Mouse (Mus musculus): Measurements from ENCODE around the gene Tnik. TPM values are rescaled to one million over a fixed set of nuclear protein-coding genes. Genes with fewer than 3 reads are reported as not detected.

Tnik gene
- polyA plus RNA-seq, 1 experiment = 2.3 TPM

DNA sequence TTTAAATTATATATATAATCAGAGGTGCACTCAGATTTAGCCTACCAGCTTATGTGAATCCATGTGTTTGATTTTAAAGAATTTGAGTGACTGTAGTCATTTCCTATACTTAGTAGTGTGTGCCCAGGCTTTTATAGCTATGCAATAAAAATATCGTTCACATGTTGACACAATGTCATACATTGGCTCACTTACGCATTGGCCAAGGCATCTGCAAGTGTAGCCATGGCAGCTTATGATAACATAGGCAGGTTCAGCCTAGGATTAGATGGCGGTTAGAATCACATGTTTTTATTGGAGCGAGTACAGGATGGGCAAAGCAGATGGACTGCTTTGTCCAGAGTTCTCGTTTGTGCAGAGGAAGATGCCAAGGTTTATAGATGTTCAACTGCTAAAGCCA lies 40.9 kb downstream of the Tnik start:
- H3K36me3 ChIP-seq (ENCODE audit: control insufficient read depth, insufficient read depth, low read length, poor library complexity, severe bottlenecking) = no peaks in the 10 kb centered on the region
- H3K27ac ChIP-seq (ENCODE audit: insufficient read depth, low read length) = no peak overlapping the region
- no peaks in the 10 kb centered on the region for H3K9me3 ChIP-seq (replicated peaks; ENCODE audit: control insufficient read depth, insufficient read depth, low read length, poor library complexity, severe bottlenecking)
- TF ChIP-seq POLR2A (IDR thresholded peaks at IDR 0.05; ENCODE audit: insufficient read depth, low read length) (no peak), CTCF (IDR thresholded peaks at IDR 0.05; ENCODE audit: low read depth, low read length) (no peak), EP300 (IDR thresholded peaks at IDR 0.05; ENCODE audit: insufficient read depth, low read depth, low read length) (no peak)
- H3K4me3 ChIP-seq (ENCODE audit: low read depth, low read length) = no peak overlapping the region
- no peaks in the 10 kb centered on the region for H3K4me1 ChIP-seq (ENCODE audit: control insufficient read depth, insufficient read depth, low read length)
- H3K9ac ChIP-seq (ENCODE audit: low read depth, poor library complexity, severe bottlenecking) = no peak overlapping the region
- H3K27me3 ChIP-seq (ENCODE audit: control insufficient read depth, insufficient read depth, low read length, poor library complexity, severe bottlenecking) = no peaks in the 10 kb centered on the region

- TF ChIP-seq CTCF (IDR thresholded peaks at IDR 0.05; ENCODE audit: low read depth, low read length) = no peak
- no peak for TF ChIP-seq POLR2A (IDR thresholded peaks at IDR 0.05; ENCODE audit: insufficient read depth, low read length)
- TF ChIP-seq EP300 (IDR thresholded peaks at IDR 0.05; ENCODE audit: insufficient read depth, low read depth, low read length) = no peak
- H3K9ac ChIP-seq (ENCODE audit: low read depth, poor library complexity, severe bottlenecking) = no peak overlapping the region
Observed at GRCm38 (mm10) chr3:28306852-28307251, 43.8 kb downstream of the Tnik start.

GRCm38 (mm10) chr3:28314438-28314837 lies 51.4 kb downstream of the Tnik start:
- TF ChIP-seq CTCF (IDR thresholded peaks at IDR 0.05; ENCODE audit: low read depth, low read length) (no peak), POLR2A (IDR thresholded peaks at IDR 0.05; ENCODE audit: insufficient read depth, low read length) (no peak), EP300 (IDR thresholded peaks at IDR 0.05; ENCODE audit: insufficient read depth, low read depth, low read length) (no peak)
- no peak overlapping the region for H3K4me3 ChIP-seq (ENCODE audit: low read depth, low read length)

More at GRCm38 (mm10) chr3:28306852-28307251, 43.8 kb downstream of the Tnik start:
- H3K9me3 ChIP-seq (replicated peaks; ENCODE audit: control insufficient read depth, insufficient read depth, low read length, poor library complexity, severe bottlenecking) = no peaks in the 10 kb centered on the region
- H3K4me3 ChIP-seq (ENCODE audit: low read depth, low read length) = no peak overlapping the region
- no peak overlapping the region for H3K27ac ChIP-seq (ENCODE audit: insufficient read depth, low read length)
- no peaks in the 10 kb centered on the region for H3K4me1 ChIP-seq (ENCODE audit: control insufficient read depth, insufficient read depth, low read length)
- H3K27me3 ChIP-seq (ENCODE audit: control insufficient read depth, insufficient read depth, low read length, poor library complexity, severe bottlenecking) = no peaks in the 10 kb centered on the region
- H3K36me3 ChIP-seq (ENCODE audit: control insufficient read depth, insufficient read depth, low read length, poor library complexity, severe bottlenecking) = no peaks in the 10 kb centered on the region

GRCm38 (mm10) chr3:28317339-28317738 lies 54.3 kb downstream of the Tnik start:
- Histone ChIP-seq H3K4me1 (ENCODE audit: control insufficient read depth, insufficient read depth, low read length) (no peaks in the 10 kb centered on the region), H3K9me3 (replicated peaks; ENCODE audit: control insufficient read depth, insufficient read depth, low read length, poor library complexity, severe bottlenecking) (no peaks in the 10 kb centered on the region), H3K9ac (ENCODE audit: low read depth, poor library complexity, severe bottlenecking) (no peak overlapping the region), H3K4me3 (ENCODE audit: low read depth, low read length) (no peak overlapping the region), H3K27me3 (ENCODE audit: control insufficient read depth, insufficient read depth, low read length, poor library complexity, severe bottlenecking) (no peaks in the 10 kb centered on the region), H3K27ac (ENCODE audit: insufficient read depth, low read length) (no peak overlapping the region), H3K36me3 (ENCODE audit: control insufficient read depth, insufficient read depth, low read length, poor library complexity, severe bottlenecking) (no peaks in the 10 kb centered on the region)
- no peak for TF ChIP-seq EP300 (IDR thresholded peaks at IDR 0.05; ENCODE audit: insufficient read depth, low read depth, low read length)
- no peak for TF ChIP-seq CTCF (IDR thresholded peaks at IDR 0.05; ENCODE audit: low read depth, low read length)
- TF ChIP-seq POLR2A (IDR thresholded peaks at IDR 0.05; ENCODE audit: insufficient read depth, low read length) = no peak

More at GRCm38 (mm10) chr3:28314438-28314837, 51.4 kb downstream of the Tnik start:
- no peak overlapping the region for H3K9ac ChIP-seq (ENCODE audit: low read depth, poor library complexity, severe bottlenecking)
- H3K4me1 ChIP-seq (ENCODE audit: control insufficient read depth, insufficient read depth, low read length) = no peaks in the 10 kb centered on the region
- H3K27ac ChIP-seq (ENCODE audit: insufficient read depth, low read length) = no peak overlapping the region
- no peaks in the 10 kb centered on the region for H3K36me3 ChIP-seq (ENCODE audit: control insufficient read depth, insufficient read depth, low read length, poor library complexity, severe bottlenecking)
- no peaks in the 10 kb centered on the region for H3K9me3 ChIP-seq (replicated peaks; ENCODE audit: control insufficient read depth, insufficient read depth, low read length, poor library complexity, severe bottlenecking)
- H3K27me3 ChIP-seq (ENCODE audit: control insufficient read depth, insufficient read depth, low read length, poor library complexity, severe bottlenecking) = no peaks in the 10 kb centered on the region

DNA sequence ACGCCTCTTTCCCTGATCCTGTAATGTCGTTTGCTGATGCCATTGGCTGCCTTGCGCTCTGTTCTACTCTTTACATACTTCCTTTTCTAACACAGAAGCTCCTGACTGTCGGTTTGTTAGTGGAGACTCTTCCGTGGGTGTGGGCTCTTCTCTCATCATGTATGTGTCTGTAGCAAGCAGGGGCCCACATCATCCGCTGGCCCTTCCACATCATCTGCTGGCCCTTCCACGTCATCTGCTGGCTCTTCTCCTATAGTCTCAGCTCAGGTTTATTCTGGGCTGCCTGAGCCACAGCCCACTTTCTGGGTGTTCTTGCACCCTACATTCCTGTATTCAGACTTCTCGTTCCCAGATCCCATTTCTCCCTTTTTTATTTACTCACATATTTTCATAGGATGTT lies 58.6 kb downstream of the Tnik start:
- H3K36me3 ChIP-seq (ENCODE audit: control insufficient read depth, insufficient read depth, low read length, poor library complexity, severe bottlenecking) = no peaks in the 10 kb centered on the region
- TF ChIP-seq EP300 (IDR thresholded peaks at IDR 0.05; ENCODE audit: insufficient read depth, low read depth, low read length) = no peak
- TF ChIP-seq CTCF (IDR thresholded peaks at IDR 0.05; ENCODE audit: low read depth, low read length) = no peak
- TF ChIP-seq POLR2A (IDR thresholded peaks at IDR 0.05; ENCODE audit: insufficient read depth, low read length) = no peak
- H3K4me1 ChIP-seq (ENCODE audit: control insufficient read depth, insufficient read depth, low read length) = no peaks in the 10 kb centered on the region
- H3K9ac ChIP-seq (ENCODE audit: low read depth, poor library complexity, severe bottlenecking) = no peak overlapping the region
- H3K4me3 ChIP-seq (ENCODE audit: low read depth, low read length) = no peak overlapping the region
- no peak overlapping the region for H3K27ac ChIP-seq (ENCODE audit: insufficient read depth, low read length)
- no peaks in the 10 kb centered on the region for H3K27me3 ChIP-seq (ENCODE audit: control insufficient read depth, insufficient read depth, low read length, poor library complexity, severe bottlenecking)
- no peaks in the 10 kb centered on the region for H3K9me3 ChIP-seq (replicated peaks; ENCODE audit: control insufficient read depth, insufficient read depth, low read length, poor library complexity, severe bottlenecking)

DNA sequence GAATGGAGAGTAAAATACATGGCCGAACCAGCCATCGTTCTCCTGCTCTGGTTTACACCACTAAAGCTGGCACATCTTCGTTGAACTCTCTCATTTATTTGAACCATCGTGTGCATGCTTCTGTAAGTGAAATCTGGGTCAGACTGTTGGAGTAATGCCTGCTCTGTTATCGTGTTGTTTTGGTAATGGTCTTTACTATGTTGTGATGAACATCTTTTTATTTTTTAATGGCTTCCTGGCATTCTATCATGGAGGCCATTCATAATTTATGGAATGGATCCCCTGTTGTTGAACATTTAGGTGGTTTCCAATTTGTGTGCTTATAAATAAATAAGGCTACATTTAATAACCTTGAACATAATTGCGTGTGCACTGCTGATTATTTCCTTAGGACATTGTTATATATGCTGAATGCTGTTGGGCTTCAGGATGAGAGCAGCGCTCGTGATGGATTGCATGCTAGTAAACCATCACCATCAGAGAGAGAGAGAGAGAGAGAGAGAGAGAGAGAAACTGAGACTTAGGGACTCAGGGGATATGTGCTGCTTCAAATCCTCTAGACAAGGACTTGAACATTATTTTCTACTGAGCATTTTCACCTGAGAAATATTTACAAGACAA lies 62.7 kb downstream of the Tnik start:
- H3K27ac ChIP-seq (ENCODE audit: insufficient read depth, low read length) = no peak overlapping the region
- no peaks in the 10 kb centered on the region for H3K4me1 ChIP-seq (ENCODE audit: control insufficient read depth, insufficient read depth, low read length)
- no peak overlapping the region for H3K9ac ChIP-seq (ENCODE audit: low read depth, poor library complexity, severe bottlenecking)
- H3K27me3 ChIP-seq (ENCODE audit: control insufficient read depth, insufficient read depth, low read length, poor library complexity, severe bottlenecking) = no peaks in the 10 kb centered on the region
- no peaks in the 10 kb centered on the region for H3K9me3 ChIP-seq (replicated peaks; ENCODE audit: control insufficient read depth, insufficient read depth, low read length, poor library complexity, severe bottlenecking)
- H3K36me3 ChIP-seq (ENCODE audit: control insufficient read depth, insufficient read depth, low read length, poor library complexity, severe bottlenecking) = no peaks in the 10 kb centered on the region
- H3K4me3 ChIP-seq (ENCODE audit: low read depth, low read length) = no peak overlapping the region
- TF ChIP-seq EP300 (IDR thresholded peaks at IDR 0.05; ENCODE audit: insufficient read depth, low read depth, low read length) (no peak), CTCF (IDR thresholded peaks at IDR 0.05; ENCODE audit: low read depth, low read length) (no peak)
